Mouse (Mus musculus) hindbrain, embryonic 14.5 days (tissue): ENCODE measurements around the gene Adgrg1. TPM values are rescaled to one million over a fixed set of nuclear protein-coding genes. Genes with fewer than 3 reads are reported as not detected.

Experiments used
- ATAC-seq: fragments of 200-750 bp; cut with Nextera tagmentation; 2 replicates; pipeline ENCODE4 v1.8.0; 2017; ENCODE audit warnings: moderate number of reproducible peaks, mild to moderate bottlenecking, moderate TSS enrichment, moderate library complexity; ENCODE audit not compliant: low FRiP score
- DNase-seq: peaks from one replicate; pipeline ENCODE4 v3.0.0-alpha.2; 2015; ENCODE audit warnings: low spot score
- H3K27ac ChIP-seq: fragments of 300-500 bp; sonication (generic); 2 replicates; pipeline ENCODE4 v1.5.1; 2014; ENCODE audit warnings: mild to moderate bottlenecking, moderate library complexity
- H3K27me3 ChIP-seq: fragments of 300-500 bp; sonication (generic); 2 replicates; pipeline ENCODE4 v1.6.1; 2014; ENCODE audit warnings: mild to moderate bottlenecking, low read length, mixed read lengths; ENCODE audit not compliant: control insufficient read depth, insufficient read depth
- H3K36me3 ChIP-seq: fragments of 300-500 bp; sonication (generic); replicated peaks from 2 replicates; pipeline ENCODE4 v1.6.1; 2014; ENCODE audit not compliant: control insufficient read depth, insufficient read depth
- H3K4me1 ChIP-seq: fragments of 300-500 bp; sonication (generic); replicated peaks from 2 replicates; pipeline ENCODE4 v1.6.1; 2014; ENCODE audit warnings: antibody characterized with exemption, low read length, mixed read lengths; ENCODE audit not compliant: control insufficient read depth, insufficient read depth
- H3K4me2 ChIP-seq: fragments of 300-500 bp; sonication (generic); replicated peaks from 2 replicates; pipeline ENCODE4 v1.6.1; 2014; ENCODE audit warnings: mild to moderate bottlenecking, moderate library complexity
- H3K4me3 ChIP-seq: fragments of 300-500 bp; sonication (generic); replicated peaks from 2 replicates; pipeline ENCODE4 v1.5.1; 2014; ENCODE audit warnings: mild to moderate bottlenecking, low read length
- H3K9ac ChIP-seq: fragments of 300-500 bp; sonication (generic); 2 replicates; pipeline ENCODE4 v1.6.1; 2014
- H3K9me3 ChIP-seq: fragments of 300-500 bp; sonication (generic); 2 replicates; pipeline ENCODE4 v1.6.1; 2016; ENCODE audit warnings: low read length; ENCODE audit not compliant: control insufficient read depth
- WGBS: fragments of 180-500 bp; shearing (Covaris S2); extraction: QIAGEN DNeasy Blood & Tissue Kit; methylation state at CpG from one replicate; pipeline ENCODE4 v1.1.7; 2014; 5-methylcytosine and 5-hydroxymethylcytosine counted together
- polyA plus RNA-seq: library from polyadenylated mRNA; unstranded; fragments of >200 nt; fragmentation: Nextera tagmentation; extraction: Ambion mirVana; gene quantifications from 2 replicates; pipeline ENCODE4 v1.2.1, GENCODE M21; 2014

Gene Adgrg1
- polyA plus RNA-seq, 1 experiment from 2014 or later, result 115 TPM

- WGBS, result 85% methylated on average over 5 of the region's 5 CpGs
- no peaks in the 10 kb centered on the region for H3K4me1 ChIP-seq
These were observed 81.9 kb downstream of the Adgrg1 start for GRCm38 (mm10) chr8:95056414-95056813.

GRCm38 (mm10) chr8:95058661-95059060 is 84.1 kb downstream of the Adgrg1 start:
- no peak overlapping the region for H3K9ac ChIP-seq
- no peak for ATAC-seq
- H3K4me3 ChIP-seq, result no peak overlapping the region
- no peaks in the 10 kb centered on the region for H3K36me3 ChIP-seq
- no peaks in the 10 kb centered on the region for H3K9me3 ChIP-seq
- DNase-seq, result no peak
- no peaks in the 10 kb centered on the region for H3K4me1 ChIP-seq
- 84% methylated on average over 6 of the region's 6 CpGs for WGBS
- H3K27ac ChIP-seq, result no peak overlapping the region
- no peaks in the 10 kb centered on the region for H3K27me3 ChIP-seq
- no peak overlapping the region for H3K4me2 ChIP-seq

More at GRCm38 (mm10) chr8:95056414-95056813, 81.9 kb downstream of the Adgrg1 start:
- Histone ChIP-seq H3K36me3 (no peaks in the 10 kb centered on the region), H3K9ac (no peak overlapping the region), H3K27ac (no peak overlapping the region), H3K4me2 (no peak overlapping the region), H3K9me3 (no peaks in the 10 kb centered on the region), H3K27me3 (no peaks in the 10 kb centered on the region), H3K4me3 (no peak overlapping the region)
- no peak for DNase-seq
- ATAC-seq, result no peak

GRCm38 (mm10) chr8:95059812-95060533 is 85.4 kb downstream of the Adgrg1 start:
- H3K9ac ChIP-seq, result no peak overlapping the region
- H3K4me1 ChIP-seq, result no peaks in the 10 kb centered on the region
- H3K4me2 ChIP-seq, result no peak overlapping the region
- no peak overlapping the region for H3K4me3 ChIP-seq
- H3K9me3 ChIP-seq, result no peaks in the 10 kb centered on the region
- ATAC-seq (no peak), DNase-seq (no peak)
- H3K27me3 ChIP-seq, result no peaks in the 10 kb centered on the region
- H3K27ac ChIP-seq, result no peak overlapping the region
- WGBS, result 63% methylated on average over 6 of the region's 6 CpGs
- H3K36me3 ChIP-seq, result no peaks in the 10 kb centered on the region

Other genes with a start within 250 kb of the Adgrg1 start
- not detected in 2 replicates for gene Ccl22, start 229.2 kb upstream of the Adgrg1 start, polyA plus RNA-seq
- gene Cx3cl1, start 202.7 kb upstream of the Adgrg1 start, polyA plus RNA-seq, result 32.6 and 42.0 TPM in 2 replicates
- gene Ccl17, start 164.3 kb upstream of the Adgrg1 start, polyA plus RNA-seq, result 0.46 and 1.3 TPM in 2 replicates
- gene Coq9, start 136.4 kb upstream of the Adgrg1 start, polyA plus RNA-seq, result 59.1 and 59.8 TPM in 2 replicates
- gene Ciapin1, start 136.4 kb upstream of the Adgrg1 start, polyA plus RNA-seq, result 151 and 171 TPM in 2 replicates
- 111 TPM in 2 replicates for gene Polr2c, start 117.3 kb upstream of the Adgrg1 start, polyA plus RNA-seq
- gene Dok4, start 98.4 kb upstream of the Adgrg1 start, polyA plus RNA-seq, result 65.2 and 68.7 TPM in 2 replicates
- 7.1 and 9.0 TPM in 2 replicates for gene Ccdc102a, start 56.7 kb upstream of the Adgrg1 start, polyA plus RNA-seq
- gene Adgrg5, start 51.1 kb upstream of the Adgrg1 start, polyA plus RNA-seq, result 0.23 and 0.27 TPM in 2 replicates
- 1.1 and 1.2 TPM in 2 replicates for gene Adgrg3, start 42.9 kb downstream of the Adgrg1 start, polyA plus RNA-seq
- 1.8 and 2.3 TPM in 2 replicates for gene Drc7, start 80.4 kb downstream of the Adgrg1 start, polyA plus RNA-seq
- 36.6 and 39.2 TPM in 2 replicates for gene Katnb1, start 106.4 kb downstream of the Adgrg1 start, polyA plus RNA-seq
- gene Kifc3, start 228.1 kb downstream of the Adgrg1 start, polyA plus RNA-seq, result 22.0 and 24.2 TPM in 2 replicates